Mouse (Mus musculus): Measurements from ENCODE around the gene Fat4.

The Fat4 gene

DNA sequence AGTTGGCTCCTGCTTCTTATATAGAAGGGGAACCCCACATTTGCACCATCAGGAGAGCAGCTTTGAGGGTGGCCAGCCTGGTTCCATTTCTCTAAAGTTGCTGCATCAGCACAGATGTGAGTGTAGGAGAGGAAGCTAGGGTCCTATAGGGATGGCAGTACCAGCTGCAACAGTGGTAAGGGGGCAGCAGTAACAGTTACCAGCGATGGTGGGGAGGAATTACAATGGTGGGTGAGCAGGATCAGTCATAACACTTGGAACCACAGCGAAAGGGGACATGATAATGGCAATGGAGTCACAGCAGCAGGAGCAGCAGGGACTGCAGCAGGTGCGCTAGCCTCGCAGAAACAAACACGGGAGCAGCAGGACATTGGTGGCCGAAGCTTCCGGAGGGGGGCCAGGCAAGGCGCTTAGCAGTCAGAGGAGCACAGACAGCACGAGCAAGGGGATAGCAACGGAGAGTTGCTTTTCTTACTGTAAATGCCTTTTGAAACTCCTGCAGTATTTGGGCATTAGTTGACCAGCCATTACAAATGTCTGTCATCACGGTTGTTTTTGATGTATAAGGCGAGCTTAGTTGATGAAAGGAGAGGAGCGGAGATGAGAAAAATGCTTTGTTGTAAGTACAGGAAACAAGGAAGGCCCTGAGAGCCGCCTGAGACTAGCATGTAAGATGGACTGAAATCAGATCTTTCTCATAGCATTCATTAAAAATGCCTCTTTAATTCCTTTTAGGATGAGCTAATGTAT, 21.1 kb downstream of the Fat4 start:
- no peak for DNase-seq (ENCODE audit: low read depth, low spot score)

- DNase-seq (ENCODE audit: low read depth, low spot score): no peak
Observed at GRCm38 (mm10) chr3:38908426-38909111, 21.8 kb downstream of the Fat4 start.

DNA sequence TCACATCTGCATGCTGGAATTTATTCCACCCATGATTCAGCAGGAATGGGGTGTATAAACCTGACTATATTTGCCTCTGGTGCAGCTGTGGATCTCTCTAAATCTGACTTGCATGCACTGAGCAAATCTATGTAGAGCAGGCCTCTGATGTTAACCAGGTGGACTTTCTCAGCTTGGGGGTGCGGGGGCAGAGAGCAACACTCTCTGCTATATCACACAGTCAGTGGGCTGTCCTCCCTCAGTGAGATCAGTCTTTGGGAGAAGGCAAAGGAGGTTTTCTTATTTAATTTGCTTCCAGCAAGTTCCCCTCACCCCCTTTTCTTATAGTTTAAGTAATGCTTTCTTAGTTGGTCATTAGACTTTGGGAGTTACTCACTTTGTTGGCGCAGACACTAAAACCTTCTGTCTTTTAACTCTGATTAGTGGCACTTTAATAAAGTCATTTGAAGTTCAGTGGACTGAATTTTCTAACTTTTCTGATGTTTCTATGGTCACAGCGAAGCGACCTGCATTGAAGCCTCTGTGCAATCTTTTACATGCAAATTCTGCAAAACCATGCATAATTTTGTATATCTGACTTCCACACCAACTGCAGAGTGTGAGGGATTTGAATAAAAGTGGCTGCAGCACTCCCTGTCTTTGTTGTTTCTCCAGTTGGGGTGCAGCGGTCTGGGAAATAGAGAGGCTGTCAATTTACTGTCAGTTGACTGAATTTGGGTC, 26.2 kb downstream of the Fat4 start:
- DNase-seq (ENCODE audit: low read depth, low spot score): no peak

GRCm38 (mm10) chr3:38913488-38914105, 26.9 kb downstream of the Fat4 start:
- DNase-seq (ENCODE audit: low read depth, low spot score): no peak

DNA sequence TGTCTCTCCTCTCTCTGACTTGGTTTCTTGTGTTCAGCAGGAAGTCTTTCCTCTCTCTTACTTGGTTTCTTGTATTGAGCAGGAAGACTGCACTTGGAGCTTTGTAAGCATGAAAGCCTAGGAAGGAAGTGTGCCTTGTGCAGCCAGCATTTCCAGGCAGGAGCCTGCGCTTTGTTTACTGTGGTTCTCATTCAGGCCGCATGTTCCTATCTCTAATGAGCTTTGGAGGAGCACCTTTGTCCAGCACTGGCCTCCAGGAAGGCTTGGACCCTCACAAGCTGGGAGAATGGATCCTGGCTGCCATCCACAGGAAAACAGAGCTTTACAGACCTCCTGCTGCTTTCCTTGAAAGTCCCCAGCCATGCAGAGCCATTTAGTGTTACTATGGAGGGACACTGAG, 32.2 kb downstream of the Fat4 start:
- no peak for DNase-seq (ENCODE audit: low read depth, low spot score)

DNA sequence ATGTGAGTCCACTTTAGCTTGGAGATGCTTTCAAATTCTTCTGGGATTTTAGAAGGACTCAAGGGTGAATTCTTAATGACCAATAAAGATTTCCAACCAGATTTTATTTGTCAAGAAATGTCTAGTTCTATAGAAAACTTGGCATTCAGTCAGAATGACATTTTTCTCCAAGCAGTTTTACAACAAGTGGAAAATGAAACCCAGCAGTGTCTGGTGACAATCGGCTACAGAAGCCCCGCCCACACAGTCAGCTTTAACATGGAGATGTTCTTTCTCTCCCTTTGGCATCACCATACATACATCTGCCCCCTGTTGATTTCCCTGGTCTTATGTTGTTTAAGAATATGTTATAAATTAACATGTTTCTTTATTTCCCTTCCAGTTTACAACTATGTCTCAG, 34.3 kb downstream of the Fat4 start:
- no peak for DNase-seq (ENCODE audit: low read depth, low spot score)

DNA sequence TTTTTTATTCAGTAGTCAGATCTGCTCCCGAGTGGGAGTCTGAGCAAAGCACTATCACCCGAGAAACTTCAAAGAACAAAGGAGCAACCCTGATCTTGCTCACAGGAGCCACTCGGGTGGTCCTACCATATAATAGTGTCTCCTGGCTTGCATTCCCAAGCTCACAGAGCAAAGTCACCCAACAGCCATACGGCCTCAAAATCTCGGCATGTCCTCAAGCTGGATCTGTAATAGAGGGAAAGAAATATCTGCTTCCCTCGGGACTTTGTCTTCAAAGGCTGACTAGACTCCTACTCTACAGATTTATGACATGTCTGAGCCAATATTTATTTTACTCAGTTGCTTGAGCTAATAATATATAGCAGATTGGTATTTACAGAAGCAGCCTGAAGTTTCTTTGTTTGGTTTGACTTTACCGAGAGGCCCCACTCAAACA, 36.5 kb downstream of the Fat4 start:
- no peak for DNase-seq (ENCODE audit: low read depth, low spot score)

DNA sequence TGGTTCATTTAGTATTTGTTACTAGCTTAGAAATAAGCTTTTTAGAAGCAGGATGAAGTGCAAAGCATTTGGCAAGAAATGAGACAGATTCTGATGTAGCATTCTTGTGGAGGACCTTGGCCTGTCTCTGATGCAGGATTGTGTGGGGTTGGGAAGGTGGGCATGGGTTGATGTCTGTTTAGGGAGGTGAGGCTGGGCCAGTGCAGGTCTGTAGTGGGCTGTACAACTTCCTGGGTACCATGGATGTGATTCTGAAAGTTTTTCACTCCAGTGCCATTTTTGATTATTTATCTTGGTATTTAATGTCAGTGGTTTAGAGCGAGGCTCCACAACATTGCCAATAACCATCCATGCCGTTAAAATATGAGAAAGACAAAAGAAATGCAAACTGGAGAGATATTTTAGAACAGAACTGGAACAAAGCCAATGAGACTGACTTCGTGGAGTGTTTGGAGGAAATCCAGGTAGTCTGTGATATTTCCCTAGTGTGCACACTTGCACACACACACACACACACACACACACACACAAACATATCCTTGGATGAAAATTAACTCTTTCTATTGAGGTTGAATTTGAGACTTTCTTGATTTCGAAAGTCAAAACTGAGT, 41.4 kb downstream of the Fat4 start:
- DNase-seq (ENCODE audit: low read depth, low spot score): no peak

DNA sequence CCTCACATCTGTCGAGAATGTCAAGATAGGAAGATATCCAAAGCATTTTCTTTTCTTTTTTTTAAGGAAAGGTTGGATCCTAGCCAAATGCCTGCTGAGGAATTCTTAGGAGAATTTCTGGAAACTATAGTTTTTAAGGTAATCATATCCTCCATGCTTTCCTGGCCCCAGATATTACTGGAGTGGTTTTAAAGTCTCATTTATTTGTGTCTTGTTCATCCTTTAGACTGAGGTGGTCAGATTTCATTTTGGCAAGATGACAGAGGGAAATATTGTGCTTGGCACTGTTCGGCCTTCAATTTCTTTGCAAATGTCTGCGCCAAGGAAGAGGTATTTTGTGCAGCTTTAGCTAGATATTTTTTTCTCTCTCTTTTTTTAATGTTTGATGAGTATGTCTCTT, 42.0 kb downstream of the Fat4 start:
- DNase-seq (ENCODE audit: low read depth, low spot score): no peak

DNA sequence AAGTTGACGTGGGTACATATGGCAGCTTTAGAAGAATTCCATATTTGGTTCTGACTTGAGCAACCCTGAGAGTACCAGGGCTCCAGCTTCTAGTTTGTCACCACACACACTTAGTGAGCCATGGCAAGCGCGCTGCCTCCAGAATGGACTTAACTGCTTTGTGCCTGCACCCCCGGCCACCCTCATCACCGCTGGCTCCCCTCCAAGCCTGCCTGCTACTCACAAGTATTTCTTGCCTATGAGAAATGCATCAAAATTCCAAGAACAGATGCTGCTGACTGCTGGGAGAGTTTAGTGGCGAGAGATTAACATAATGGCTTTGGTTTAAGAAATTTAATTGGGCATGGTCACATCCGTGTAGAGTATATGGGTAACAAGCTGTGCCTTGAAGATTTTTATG, 48.0 kb downstream of the Fat4 start:
- no peak for DNase-seq (ENCODE audit: low read depth, low spot score)

DNA sequence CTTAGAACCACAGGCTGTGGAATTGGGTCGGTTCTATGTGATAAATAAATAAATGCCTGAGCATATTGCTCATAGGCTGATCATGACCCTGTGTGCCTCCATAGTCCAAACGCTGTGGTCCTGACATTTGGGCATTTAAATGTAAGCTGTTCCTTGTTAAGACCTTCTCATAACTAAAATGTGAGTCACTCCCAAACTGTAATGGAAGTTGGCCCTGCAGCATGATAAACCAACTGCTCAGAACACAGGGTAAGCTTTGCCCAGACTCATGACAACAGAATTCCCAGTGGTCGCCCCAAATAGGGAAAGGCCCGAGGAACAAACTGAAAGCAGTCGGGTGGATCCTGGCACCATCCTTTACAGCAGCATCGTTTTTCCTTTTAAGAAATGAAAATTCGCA, 49.7 kb downstream of the Fat4 start:
- DNase-seq (ENCODE audit: low read depth, low spot score): no peak

DNA sequence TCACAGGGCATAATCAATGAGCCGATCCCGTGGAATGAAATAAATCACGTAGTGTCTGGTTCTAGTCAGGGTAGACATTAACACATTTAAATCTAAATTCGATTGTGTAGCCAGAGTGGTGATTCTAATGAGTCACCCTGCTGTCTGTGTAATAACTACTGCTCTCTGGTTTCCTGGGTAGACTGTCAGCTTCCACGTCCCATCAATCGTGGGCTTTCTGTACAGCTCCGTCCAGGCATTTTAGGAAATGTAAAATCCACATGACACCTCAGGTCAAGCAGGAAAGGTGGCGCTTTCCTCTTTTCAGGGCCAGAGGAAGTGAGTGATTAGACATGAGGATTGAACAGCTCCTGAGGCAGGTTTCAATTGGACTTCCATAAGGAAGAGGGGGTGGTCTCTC, 50.4 kb downstream of the Fat4 start:
- no peak for DNase-seq (ENCODE audit: low read depth, low spot score)

DNA sequence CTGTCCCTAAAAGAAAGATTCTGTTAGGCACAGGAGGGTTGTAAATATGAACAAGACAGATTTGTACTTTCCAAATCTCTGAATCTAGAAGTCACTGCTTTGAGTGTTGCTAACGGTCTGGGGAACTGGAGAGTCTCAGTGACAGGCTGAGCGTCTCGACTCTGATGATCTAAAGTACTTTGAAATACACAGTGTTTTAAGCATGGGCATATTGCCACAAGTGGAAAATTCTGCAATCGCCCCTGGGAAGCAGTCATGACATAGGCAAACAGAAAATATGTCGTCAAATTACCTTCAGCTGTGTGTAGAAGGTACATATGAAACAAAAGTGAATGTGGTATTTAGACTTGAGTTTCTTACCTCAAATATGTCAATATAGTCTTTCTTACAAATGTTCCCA, 51.4 kb downstream of the Fat4 start:
- DNase-seq (ENCODE audit: low read depth, low spot score): no peak

GRCm38 (mm10) chr3:38939573-38939972, 52.8 kb downstream of the Fat4 start:
- no peak for DNase-seq (ENCODE audit: low read depth, low spot score)

DNA sequence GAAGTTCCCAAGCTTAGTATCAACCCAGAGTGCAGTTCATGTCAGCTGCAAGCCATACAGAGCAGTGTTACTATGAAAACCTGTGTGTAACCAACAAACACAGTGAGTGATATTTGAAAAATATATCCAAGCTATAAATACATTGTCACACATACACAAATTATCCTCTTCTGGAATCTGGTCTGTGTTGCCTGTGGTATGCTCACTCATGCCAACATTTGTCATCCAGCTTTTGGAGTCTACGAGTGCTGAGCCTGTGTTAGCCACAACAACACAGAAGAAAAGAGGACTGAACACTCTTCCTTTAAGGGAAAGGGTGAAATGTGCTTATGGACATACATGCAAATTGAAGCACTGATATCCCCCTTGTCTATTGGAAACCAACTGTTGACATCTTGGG, 53.6 kb downstream of the Fat4 start:
- DNase-seq (ENCODE audit: low read depth, low spot score): no peak

GRCm38 (mm10) chr3:38945157-38945556, 58.4 kb downstream of the Fat4 start:
- DNase-seq (ENCODE audit: low read depth, low spot score): no peak

DNA sequence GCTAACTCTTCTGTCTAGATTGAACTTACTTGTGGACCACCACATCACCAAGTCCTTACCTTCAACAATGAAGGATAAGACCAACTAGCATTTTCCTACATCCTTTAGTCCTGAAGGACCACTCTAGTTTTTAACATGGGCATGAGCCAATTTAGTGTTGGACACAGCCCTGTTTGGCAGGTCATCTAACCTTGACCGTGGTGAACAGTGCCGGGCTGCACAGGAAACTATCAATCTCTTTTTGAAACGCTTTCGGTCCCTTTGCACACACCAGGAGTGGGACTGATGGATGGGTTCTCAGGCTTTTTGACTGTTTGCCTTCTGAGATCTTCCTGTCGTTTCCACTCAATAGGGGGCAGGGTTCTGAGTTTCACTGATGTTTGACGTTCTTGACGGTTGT, 61.0 kb downstream of the Fat4 start:
- DNase-seq (ENCODE audit: low read depth, low spot score): no peak

- no peak for DNase-seq (ENCODE audit: low read depth, low spot score)
Observed at GRCm38 (mm10) chr3:38952602-38953001, 65.9 kb downstream of the Fat4 start.

GRCm38 (mm10) chr3:38954196-38954595, 67.5 kb downstream of the Fat4 start:
- DNase-seq (ENCODE audit: low read depth, low spot score): no peak

GRCm38 (mm10) chr3:38956012-38956648, 69.4 kb downstream of the Fat4 start:
- no peak for DNase-seq (ENCODE audit: low read depth, low spot score)

DNA sequence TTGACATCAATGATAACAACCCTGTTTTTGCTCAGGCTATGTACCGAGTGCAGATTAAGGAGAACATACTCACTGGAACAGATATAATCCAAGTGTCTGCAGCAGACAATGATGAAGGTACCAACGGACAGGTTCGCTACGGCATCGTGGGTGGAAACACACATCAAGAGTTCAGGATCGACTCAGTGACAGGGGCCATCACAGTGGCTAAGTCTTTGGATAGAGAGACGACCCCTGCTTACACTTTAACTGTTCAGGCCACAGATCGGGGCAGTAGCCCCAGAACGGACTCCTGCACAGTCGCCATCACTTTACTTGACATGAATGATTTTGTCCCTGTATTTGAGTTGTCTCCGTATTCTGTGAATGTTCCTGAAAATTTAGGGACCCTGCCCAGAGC, 70.4 kb downstream of the Fat4 start:
- no peak for DNase-seq (ENCODE audit: low read depth, low spot score)

Data from ES-CJ7 (cell line).